Mouse (Mus musculus) cerebellum, postnatal 4 days (tissue): Measurements from ENCODE around the gene Arhgef38.

Experiments
- DNase-seq, 2 experiments: peaks; one replicate each; pipeline ENCODE4 v3.0.0; 2022; ENCODE audit warnings: low spot score in 2 of 2, mixed read lengths in 1 of 2

Arhgef38 gene

DNA sequence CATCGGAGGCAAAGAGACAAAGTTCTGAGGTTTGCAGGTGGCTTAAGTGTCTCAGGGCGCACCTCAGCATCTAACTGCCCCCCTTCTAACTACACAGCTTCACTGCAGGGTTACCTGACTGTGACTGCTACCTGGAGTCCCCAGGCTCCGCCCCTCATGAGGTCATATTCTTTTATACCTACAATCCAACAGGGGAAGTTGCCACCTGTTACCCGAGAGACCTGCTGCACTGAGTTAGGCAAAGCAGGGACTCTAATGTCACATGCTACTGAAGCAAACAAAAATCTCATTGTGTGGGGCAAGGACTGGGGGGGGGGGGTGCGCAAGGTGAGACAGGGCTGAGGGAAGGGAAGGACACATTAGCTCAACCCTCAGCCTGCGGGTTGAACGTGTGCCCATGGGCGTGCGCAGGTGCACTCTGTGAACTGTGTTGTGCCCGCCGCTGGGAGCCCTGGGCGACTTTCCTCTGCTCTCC is at the start of gene Arhgef38:
Arhgef38 (minus strand) TSS at position 129 of the 475 bp plus-strand sequence.
- no peak for DNase-seq

DNA sequence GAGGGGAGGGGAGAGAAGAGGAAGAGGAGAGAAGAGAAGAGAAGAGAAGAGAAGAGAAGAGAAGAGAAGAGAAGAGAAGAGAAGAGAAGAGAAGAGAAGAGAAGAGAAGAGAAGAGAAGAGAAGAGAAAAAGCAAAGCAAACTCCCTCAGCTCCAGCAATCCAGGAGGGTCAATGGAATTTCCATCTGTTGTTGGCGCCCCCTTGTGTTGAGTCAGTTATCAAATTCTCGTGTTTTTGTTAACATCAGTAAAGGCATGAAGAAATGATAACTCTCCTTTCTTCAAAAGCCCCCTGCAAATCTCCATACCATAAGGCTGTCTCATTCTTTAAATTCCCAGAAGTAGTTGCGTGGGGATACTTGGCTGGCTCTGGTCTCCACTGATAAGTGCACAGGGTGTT is 37.1 kb upstream of the Arhgef38 start:
- DNase-seq, result peak; percentile 45 to 76

DNA sequence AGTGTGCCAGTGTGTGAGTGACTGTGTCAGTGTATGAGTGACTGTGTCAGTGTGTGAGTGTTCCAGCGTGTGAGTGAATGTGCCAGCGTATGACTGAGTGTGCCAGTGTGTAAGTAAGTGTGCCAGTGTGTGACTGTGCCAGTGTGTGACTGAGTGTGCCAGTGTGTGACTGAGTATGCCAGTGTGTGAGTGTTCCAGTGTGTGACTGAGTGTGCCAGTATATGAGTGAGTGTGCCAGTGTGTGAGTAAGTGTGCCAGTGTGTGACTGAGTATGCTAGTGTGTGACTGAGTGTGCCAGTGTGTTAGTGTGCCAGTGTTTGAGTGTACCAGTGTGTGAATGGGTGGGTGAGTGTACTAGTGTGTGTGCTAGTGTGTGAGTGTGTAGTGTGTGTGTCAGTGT is 24.1 kb upstream of the Arhgef38 start:
- no peak for DNase-seq

DNA sequence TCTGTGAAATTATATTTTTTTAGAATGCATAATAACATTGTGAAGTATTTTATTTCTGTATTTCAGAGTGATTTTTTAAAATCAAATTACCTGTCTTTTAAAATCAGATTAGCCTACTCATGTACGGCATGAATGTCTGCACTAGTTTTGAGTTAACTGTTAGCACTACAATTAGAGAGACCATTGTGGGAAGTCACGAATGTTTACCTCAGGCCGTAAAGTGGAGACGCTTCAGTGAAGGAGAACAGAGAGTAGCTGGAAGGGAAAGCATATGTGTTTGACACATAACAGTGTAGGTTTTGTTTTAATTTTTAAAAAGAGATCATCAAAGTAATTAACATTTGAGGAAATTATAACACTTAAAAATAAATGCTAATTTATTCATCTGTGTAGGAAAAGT is 21.1 kb upstream of the Arhgef38 start:
- no peak for DNase-seq

DNA sequence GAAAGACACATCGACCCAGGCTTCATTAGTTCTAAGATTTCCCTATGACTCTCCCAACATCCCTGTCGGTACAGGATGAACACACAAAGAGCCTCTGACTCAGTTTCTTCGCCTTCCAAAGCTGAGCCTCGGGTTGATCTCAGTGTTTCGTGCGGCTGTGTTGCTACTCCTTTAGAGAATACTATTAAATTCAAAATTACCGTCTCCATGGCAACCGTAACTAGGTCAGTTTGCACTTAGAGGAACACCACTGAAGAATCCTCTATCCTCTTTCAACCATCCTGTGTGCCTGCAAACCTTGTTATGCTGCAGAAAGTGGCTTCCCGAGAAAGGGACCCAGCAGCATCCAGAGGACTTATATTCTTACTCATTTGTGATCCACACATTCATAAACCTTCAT is 9.3 kb upstream of the Arhgef38 start:
- DNase-seq, result no peak

DNA sequence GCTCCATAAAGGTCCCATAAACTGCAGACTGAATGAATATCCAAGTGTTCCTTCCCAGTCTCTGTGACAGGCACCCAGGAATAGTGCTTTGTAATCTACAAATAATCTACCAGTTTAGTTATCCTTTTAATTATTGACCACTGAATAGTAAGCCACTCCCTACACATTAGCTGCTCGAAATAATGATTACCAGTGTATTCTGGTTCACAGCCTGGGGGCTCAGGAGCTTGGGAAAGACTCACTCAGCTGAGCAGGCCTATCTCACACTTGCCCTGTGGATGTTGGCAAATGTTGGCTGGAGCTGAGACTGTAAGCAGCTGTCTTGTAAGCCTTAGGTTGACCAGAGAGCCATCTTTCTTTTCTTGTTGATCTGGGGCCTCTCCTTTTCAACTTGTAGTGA is 7.2 kb upstream of the Arhgef38 start:
- DNase-seq, result no peak

DNA sequence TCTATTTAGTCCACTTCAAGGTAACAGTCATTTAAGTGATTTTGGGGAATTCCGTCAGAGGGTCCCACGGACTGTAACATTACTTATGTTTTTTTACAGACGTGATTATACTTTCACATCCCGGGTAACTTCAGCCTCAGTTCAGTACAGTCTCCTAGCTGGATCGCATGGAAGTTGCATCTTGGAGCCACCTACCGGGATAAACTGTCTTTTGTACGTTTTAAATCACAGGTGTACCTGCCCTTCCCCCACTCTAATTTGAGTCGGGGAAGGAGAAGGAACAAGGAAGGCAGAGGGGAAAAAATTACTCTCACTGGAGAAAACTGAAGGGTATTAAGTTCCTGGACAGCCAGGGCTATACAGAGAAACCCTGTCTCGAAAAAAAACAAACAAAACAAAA is 756 bp downstream of the Arhgef38 start:
- DNase-seq, result no peak

DNA sequence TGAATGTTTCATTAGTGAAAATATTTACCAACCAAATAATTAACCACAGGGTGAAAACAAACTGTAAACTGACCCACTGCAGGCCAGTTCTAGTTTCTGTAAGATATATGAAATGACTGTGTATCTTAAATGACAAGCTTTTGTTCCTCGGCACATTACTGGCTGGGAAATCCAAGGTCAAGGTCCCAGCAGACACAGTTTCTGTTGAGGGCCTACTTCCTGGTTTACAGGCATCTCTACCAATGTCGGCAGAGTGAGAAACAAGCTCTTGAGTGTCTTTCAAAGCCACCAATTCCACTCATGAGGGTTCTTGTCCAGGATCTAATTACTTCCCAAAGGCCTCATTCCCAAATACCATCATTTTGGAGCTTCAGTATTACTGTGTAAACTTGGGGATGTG is 4.3 kb downstream of the Arhgef38 start:
- DNase-seq, result no peak

DNA sequence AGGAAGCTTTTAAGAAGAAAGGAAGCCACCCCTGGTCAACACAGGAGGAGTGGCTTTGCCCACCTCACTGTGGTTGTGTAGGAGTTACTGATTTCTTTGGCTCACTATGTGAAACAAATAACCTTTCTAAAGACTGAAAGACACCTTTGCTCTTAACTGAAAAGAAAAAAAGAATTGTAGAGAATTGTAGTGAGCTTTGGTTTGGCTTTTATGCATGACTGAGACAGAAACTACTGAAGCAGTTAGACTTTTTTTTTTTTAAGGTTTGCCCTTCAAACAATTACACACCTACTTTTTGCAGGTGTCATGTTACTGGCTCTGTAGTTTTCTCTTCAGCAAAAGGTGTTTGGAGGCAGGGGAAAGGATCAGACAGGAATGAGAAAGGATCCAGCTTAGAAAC is 5.2 kb downstream of the Arhgef38 start:
- no peak for DNase-seq

DNA sequence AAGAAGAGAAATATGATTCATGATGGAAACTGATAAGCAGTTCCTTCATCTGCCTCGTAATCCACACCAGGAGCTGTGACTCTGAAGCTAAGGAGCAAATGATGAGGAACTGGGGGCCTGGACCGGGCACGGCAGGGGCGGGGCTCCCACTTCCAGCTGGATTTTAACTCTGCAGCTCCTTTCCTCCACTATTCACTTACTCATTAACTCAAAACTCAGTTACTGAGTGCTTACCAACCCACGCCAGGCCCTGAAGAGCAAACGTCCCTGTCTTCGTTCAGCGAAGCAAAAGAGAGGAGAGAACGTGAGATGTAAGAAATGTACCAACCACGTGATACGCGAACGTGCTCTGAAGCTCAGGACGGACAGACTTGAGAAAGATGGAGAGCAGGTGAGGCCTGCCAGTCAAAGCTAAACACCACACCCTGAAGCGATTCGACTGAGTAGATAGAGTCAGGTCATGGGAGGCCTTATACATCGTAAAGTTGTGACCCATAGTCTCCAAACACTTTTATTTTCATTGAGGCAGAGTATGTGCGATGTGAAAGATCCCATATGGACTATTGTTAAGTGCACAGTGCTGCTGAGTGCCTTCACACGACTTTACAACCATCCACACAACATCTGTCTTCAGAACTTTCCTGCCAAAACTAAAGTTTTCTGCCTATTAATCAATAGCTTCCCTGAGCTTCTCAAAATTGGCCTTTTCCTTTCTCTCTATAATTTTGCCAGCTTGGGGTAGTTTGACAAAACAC is 7.3 kb downstream of the Arhgef38 start:
- DNase-seq, result no peak

DNA sequence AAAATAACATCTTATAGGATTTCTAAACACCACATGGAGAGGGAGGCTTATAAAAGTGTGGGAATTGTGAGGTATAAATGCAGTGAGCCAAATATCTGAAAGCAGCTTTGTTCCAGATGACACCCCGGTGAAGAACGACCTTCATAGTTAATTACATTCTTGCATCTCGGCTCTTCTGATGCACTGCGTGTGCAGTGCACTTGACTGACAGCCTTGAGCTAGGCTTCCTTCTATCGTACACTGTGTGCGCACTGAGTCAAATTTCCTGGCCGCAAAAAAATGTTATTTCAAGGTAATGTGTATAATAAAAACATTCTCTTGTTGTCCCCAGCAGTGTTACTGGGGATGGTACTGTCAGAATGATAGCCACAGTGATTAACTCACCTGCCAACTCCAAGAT is 16.2 kb downstream of the Arhgef38 start:
- DNase-seq, result no peak

DNA sequence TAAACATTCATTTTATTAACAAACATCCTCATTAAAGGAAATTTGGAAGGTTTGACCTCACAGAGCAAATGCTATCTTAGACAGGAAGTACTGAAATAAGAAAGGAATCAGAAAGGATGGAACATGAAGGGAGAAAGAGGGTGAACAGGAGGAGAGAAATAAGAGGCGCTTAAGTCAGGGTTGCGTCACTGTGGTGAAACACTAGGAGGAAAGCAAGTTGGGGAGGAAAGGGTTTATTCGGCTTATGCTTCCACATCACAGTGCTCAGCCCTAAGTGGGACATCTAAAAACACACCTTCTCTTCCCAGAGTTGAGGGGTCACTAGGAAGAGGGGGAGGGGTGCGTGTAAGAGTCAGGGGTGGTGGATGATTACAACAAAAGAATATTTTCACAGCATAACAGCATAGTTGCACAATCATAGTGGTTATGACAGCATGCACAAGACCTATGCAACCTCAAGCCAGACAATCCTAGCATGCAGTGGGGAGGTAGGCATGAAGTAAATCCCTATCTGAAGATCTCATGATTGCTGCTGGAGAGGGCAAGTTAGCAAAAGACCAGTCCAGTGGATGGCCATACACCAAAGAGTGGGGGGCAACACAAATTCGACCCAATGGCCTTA is 19.4 kb downstream of the Arhgef38 start:
- DNase-seq, result no peak

DNA sequence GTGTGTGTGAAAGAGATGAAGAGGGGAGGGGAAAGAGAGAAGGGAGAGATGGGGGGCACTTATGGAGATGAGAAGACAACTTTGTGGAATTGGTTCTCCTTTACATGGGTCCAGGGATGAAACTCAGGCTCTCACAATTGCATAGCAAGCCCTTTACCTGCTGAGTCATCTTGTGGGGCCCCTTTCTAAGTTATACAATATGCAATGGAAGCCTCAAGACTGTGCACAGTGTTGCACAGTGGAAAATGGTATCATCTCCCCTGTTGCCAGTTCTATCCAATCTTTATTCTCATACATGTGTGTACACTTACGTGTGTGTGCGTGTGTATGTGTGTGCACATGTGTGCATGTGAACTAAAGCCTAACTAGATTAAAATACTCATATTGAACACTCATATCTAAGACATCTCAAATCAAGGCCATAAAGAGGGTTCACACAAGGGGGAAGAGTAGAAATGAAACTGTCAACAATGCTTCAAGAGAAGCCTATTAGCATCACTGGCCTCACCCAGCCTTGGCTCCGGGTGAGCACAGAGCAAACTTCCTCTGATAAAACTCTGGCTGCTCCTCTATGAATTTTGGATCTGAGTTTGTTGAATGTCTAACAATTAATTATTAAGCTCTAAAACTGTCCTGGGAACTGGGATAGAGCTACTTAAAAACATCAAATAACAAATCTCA is 21.2 kb downstream of the Arhgef38 start:
- DNase-seq, result no peak

DNA sequence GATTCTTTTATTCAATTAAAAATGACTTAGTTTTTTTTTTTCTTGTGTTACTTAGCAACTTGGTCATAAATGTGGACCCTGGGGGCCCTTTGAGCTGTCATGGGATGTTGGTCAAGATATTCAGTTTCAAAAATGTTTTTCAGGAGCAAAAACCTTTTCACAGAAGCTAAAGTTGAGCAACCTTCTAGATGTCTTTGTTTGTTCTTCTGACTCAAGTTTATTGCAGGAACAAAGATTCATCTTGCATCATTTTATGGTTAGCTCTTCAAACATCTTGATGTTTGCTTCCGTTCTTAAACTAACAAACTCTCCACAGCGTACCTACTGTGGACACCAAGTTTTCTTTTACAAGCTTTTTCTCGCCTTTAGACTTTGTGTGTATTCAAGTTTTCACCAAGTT is 23.4 kb downstream of the Arhgef38 start:
- no peak for DNase-seq

DNA sequence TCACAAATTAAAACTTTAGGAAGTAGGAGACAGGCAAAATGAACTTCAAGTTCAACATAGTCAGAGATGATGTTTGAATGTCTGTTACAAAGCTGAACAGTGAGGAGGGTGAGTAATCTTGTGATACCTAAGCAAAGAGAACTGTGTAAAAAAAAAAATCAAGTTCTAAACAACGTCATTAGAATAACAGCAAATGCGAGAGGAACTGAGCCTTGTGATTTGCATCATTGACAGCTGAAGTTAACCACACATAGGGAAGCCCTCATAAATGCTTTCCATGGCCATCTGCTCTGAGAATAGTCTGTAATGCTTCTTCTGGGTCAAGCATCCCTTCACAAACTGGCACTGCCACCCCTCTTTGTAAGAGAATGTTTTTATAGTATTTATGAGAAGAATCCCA is 31.0 kb downstream of the Arhgef38 start:
- DNase-seq, result no peak

DNA sequence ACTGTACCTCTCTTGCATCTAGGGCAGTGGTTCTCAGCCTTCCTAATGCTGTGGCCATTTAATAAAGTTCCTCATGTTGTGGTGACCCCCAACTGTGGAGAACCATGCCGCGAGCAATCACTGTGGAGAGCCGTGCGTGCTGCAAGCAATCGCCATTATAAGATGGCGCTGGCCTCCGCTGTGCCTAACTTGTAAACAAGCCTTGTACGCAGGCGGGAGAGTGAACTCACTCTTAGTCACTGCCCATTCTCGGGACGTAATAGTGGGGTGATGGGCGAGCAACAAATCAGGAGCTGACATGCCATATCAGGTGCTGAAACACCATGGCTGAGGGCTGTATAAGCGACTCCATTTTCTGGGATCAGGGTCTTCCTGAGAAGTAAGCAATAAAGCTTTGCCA is 32.6 kb downstream of the Arhgef38 start:
- no peak for DNase-seq

DNA sequence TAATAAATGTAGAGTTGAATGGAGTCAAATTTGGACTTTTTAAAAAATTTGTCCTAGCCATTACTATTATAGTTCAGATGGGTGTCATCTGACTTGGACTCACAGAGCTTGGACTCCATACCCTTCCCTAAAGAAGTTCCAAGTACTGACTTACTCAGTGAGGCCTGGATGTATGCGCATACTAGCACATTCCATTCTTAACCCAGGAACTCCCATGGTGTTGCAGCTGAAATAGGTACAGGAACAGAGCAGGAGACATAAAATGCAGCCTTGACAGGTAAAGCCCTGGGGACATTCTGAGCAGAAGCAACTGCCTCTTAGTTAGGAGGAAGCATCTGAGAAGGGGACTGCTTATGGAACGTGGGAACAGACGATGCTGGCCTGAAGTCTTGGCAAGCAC is 45.8 kb downstream of the Arhgef38 start:
- DNase-seq, result no peak

DNA sequence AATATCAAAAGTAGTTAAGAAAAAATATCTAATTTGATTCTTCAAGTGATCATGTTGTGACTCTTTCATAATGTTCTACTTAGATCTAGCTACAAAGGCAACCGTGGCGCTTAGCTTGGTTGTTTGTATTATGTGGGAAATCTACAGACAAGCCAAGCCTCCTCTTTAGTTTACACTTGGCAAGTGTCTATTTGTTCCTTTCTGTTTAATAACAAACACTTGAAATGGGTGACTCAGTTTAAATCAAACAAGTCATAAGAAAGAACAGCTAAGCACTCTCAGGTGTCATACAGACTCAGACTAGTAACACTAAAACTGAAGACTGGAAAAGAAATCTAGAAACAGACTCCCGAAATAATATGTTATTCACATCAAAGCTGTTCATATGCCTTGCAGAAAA is 47.2 kb downstream of the Arhgef38 start:
- DNase-seq, result no peak

DNA sequence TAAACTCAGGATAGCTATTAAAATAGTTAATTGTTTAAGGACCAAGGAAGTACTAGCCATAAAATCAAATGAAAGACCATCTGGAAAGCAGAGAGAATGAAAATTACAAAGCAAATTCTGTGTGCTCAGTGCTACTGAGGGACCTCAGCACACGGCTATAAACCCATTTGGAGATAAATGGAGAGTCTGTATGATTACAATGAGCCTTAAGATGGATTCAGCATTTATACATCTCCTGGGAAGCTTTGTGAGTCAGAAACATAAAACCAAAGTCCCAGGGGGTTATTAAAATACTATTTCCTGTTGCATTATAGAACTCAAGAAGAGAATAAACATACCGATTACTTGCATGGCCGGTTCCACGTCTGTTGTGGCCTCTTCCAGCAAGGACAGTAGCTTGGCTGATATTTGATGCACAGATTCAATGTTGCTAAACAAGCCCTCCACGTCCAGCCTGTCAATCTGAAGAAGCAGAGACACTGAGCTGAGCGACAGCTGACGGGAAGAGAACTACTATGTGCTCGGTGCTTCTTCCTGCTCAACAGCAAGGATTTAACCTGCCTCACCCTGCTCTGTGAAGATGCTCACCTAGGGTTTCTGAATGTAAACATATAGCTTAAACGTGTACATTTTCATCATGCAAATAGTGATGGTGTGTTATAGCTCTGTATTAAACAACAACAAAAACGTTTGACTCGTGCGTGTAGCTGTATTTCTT is 58.6 kb downstream of the Arhgef38 start:
- DNase-seq, result no peak

DNA sequence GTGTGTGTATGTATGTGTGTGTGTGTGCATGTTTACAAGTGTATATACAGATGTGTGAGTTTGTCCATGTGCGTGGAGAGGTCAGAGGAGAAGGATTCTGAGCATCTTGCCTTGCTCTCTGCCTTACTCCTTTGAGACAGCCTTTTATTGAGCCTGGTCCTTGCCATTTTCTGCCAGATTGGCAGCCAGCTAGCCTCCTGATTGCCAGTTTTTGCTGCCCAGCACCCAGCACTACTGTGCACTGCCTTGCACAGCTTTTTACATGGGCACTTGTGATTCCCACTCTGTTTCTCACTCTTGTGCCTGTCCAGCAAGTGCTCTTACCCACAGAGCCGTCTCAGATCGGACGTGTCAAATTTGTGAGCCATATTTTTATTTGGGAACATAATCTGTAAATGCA is 62.5 kb downstream of the Arhgef38 start:
- no peak for DNase-seq

DNA sequence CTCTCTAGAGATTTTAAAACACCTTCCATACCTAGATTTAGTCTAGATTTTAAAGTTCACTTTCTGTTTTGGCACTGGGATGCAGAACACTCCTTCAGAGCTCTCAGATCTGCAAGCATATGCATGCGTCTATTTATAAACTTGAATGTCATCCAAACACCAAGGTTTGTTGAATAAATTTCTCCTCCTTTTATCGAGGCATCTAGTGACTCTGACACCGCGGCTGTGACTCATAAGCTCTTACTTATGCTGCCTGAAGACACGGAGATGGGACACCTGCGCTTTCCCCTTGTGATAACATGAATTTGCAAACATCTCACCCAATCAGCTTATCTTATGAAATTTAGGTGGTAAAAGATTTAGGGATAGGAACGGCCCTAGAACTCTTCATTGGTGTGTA is 65.0 kb downstream of the Arhgef38 start:
- no peak for DNase-seq

DNA sequence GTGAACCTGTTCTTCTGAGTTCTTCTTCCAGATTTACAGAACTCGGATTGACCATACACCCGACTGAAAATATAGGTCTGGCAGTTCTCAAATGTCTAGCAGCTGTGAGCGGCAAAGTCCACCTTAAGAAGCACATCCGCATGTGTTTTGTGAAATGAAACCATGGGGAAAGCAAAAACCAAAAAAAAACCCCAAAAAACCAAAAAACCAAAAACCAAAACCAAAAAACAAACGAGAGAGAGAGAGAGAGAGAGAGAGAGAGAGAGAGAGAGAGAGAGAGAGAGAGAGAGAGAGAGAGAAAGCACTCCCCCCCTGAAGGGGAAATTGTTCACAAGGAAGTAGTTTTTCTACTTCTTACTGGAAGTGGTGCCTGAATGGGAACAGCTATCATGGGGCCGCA is 67.2 kb downstream of the Arhgef38 start:
- no peak for DNase-seq
